Mouse (Mus musculus): ENCODE measurements around the gene Zbp1. TPM values are rescaled to one million over a fixed set of nuclear protein-coding genes. Genes with fewer than 3 reads are reported as not detected.
A peak's percentile ranks its signal among the peaks of the same experiment; 100 is the strongest.

Zbp1 gene
- polyA plus RNA-seq, 1 experiment from 2014 or later: not detected

- Histone ChIP-seq H3K9ac (ENCODE audit: low read length) (no peak overlapping the region), H3K4me3 (ENCODE audit: low read depth, low read length) (no peak overlapping the region), H3K27me3 (ENCODE audit: control insufficient read depth, insufficient read depth, low read length) (no peaks in the 10 kb centered on the region), H3K9me3 (ENCODE audit: control insufficient read depth, low read length) (no peaks in the 10 kb centered on the region; the same call in 1 of the 2 replicates), H3K4me1 (replicated peaks; ENCODE audit: control insufficient read depth, insufficient read depth, low read length) (no peaks in the 10 kb centered on the region), H3K36me3 (ENCODE audit: control insufficient read depth, insufficient read depth, low read length) (no peaks in the 10 kb centered on the region), H3K4me2 (ENCODE audit: low read depth, low read length, severe bottlenecking) (no peak overlapping the region), H3K27ac (ENCODE audit: low read depth, low read length) (no peak overlapping the region)
- 86% methylated on average over 4 of the region's 4 CpGs for WGBS
- DNase-seq (ENCODE audit: low spot score) (peak; percentile 32), ATAC-seq (replicated peaks; ENCODE audit: low FRiP score) (no peak)
These were observed 23.9 kb downstream of the Zbp1 start for GRCm38 (mm10) chr2:173194796-173195195.

DNA sequence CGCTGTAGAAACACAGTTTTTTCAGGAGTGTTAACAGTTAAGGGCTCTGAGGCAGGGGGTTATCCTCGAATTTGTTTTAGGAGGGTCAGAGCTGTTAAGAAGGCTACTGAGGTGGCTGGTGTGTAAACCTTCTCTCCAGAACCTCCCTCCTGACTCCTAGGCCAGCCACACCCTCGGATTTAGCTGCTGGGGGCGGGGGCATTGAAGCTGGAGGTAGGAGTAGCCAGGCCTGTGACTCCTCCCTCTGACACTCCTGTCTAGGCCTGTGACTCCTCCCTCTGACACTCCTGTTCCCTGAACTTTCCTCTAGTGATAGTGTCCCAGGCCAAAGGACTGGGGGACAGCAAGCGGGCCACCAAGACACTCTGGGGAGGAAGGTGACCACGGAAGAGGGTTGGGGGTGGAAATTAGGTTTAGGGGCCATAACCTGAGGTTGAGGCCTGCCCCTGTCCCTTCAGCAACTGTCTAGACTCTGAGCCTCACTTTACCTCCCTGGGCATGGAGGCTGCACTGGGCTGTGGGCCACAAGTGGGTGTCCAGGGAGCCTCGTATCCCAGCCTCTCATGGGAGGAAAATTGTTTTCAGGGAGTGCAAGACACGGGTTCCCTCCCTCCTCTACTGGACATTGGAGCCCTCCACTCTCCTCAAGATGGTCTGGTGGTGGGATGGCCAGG is 31.4 kb downstream of the Zbp1 start:
- ATAC-seq (replicated peaks; ENCODE audit: low FRiP score) (no peak), DNase-seq (ENCODE audit: low spot score) (peak; percentile 45)
- Histone ChIP-seq H3K27me3 (ENCODE audit: control insufficient read depth, insufficient read depth, low read length) (no peaks in the 10 kb centered on the region), H3K9ac (ENCODE audit: low read length) (no peak overlapping the region), H3K4me1 (replicated peaks; ENCODE audit: control insufficient read depth, insufficient read depth, low read length) (no peaks in the 10 kb centered on the region), H3K27ac (ENCODE audit: low read depth, low read length) (no peak overlapping the region), H3K4me2 (ENCODE audit: low read depth, low read length, severe bottlenecking) (no peak overlapping the region; the same call in 1 of the 2 replicates), H3K4me3 (ENCODE audit: low read depth, low read length) (no peak overlapping the region), H3K36me3 (ENCODE audit: control insufficient read depth, insufficient read depth, low read length) (no peaks in the 10 kb centered on the region), H3K9me3 (ENCODE audit: control insufficient read depth, low read length) (no peaks in the 10 kb centered on the region)
- 35% methylated on average over 8 of the region's 8 CpGs for WGBS

DNA sequence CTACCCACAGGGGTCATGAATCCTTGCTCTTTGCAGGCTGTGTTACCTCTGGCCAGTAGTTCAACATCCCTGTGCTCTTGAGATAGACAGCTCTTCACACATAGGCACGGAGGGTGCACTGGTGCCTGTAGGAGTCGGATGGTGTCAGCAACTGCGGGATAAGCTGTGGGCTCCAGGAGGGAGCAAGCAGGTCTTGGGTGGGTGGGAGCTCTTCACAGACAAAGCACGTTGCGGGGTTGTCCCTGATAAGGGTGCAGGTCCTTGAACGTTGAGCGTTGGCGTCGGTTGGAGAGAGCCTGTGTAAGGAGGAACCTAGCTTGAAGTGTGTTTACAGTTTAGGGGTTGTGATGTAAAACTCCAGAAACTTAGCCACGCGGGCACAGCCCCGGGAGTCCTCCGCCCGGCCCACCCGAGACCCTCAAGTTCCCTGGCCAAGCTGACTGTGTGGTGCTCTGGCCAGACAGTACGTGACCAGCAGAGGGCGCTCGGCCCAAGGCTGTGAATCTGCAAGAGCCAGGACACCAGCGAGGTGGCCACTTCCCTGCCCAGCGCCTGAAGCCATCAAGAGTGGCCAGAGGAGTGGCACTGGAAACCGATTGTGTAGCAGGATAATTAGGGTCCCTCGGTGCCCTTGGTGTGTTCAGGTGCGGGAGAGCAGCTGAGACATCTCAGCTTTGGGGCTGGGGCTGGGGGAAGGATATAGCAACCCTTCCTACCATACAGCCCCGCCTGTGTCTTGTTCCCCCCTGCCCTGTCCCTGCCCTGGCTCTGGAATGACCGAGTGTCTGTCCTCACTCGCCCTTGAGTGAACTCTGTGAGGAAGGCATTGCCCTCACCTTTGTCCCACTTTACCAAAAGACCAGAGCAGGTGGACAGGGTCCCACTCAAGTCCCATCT is 32.4 kb downstream of the Zbp1 start:
- peak; percentile 77 for ATAC-seq (replicated peaks; ENCODE audit: low FRiP score)
- Histone ChIP-seq H3K9ac (ENCODE audit: low read length) (no peak overlapping the region), H3K36me3 (ENCODE audit: control insufficient read depth, insufficient read depth, low read length) (no peaks in the 10 kb centered on the region)

GRCm38 (mm10) chr2:173185282-173185681 is 33.4 kb downstream of the Zbp1 start:
- no peak overlapping the region for H3K27ac ChIP-seq (ENCODE audit: low read depth, low read length)
- H3K9ac ChIP-seq (ENCODE audit: low read length): no peak overlapping the region
- WGBS: 74% methylated on average over 6 of the region's 6 CpGs
- H3K4me3 ChIP-seq (ENCODE audit: low read depth, low read length): no peak overlapping the region
- ATAC-seq (replicated peaks; ENCODE audit: low FRiP score) (no peak), DNase-seq (ENCODE audit: low spot score) (peak; percentile 46)
- no peaks in the 10 kb centered on the region for H3K27me3 ChIP-seq (ENCODE audit: control insufficient read depth, insufficient read depth, low read length)
- H3K9me3 ChIP-seq (ENCODE audit: control insufficient read depth, low read length): no peaks in the 10 kb centered on the region
- no peaks in the 10 kb centered on the region for H3K4me1 ChIP-seq (replicated peaks; ENCODE audit: control insufficient read depth, insufficient read depth, low read length)
- no peak overlapping the region for H3K4me2 ChIP-seq (ENCODE audit: low read depth, low read length, severe bottlenecking)
- H3K36me3 ChIP-seq (ENCODE audit: control insufficient read depth, insufficient read depth, low read length): no peaks in the 10 kb centered on the region

More for the DNA sequence above, 32.4 kb downstream of the Zbp1 start:
- Histone ChIP-seq H3K4me1 (replicated peaks; ENCODE audit: control insufficient read depth, insufficient read depth, low read length) (no peaks in the 10 kb centered on the region), H3K4me2 (ENCODE audit: low read depth, low read length, severe bottlenecking) (no peak overlapping the region), H3K4me3 (ENCODE audit: low read depth, low read length) (no peak overlapping the region), H3K27me3 (ENCODE audit: control insufficient read depth, insufficient read depth, low read length) (no peaks in the 10 kb centered on the region), H3K27ac (ENCODE audit: low read depth, low read length) (no peak overlapping the region), H3K9me3 (ENCODE audit: control insufficient read depth, low read length) (no peaks in the 10 kb centered on the region)
- peak; percentile 95 for DNase-seq (ENCODE audit: low spot score)
- WGBS: 31% methylated on average over 26 of the region's 26 CpGs

- H3K9ac ChIP-seq (ENCODE audit: low read length): no peak overlapping the region
- WGBS: 66% methylated on average over 11 of the region's 11 CpGs
- peak; percentile 54 for DNase-seq (ENCODE audit: low spot score)
- H3K27me3 ChIP-seq (ENCODE audit: control insufficient read depth, insufficient read depth, low read length): no peaks in the 10 kb centered on the region
- H3K36me3 ChIP-seq (ENCODE audit: control insufficient read depth, insufficient read depth, low read length): no peaks in the 10 kb centered on the region
- no peaks in the 10 kb centered on the region for H3K9me3 ChIP-seq (ENCODE audit: control insufficient read depth, low read length)
- no peaks in the 10 kb centered on the region for H3K4me1 ChIP-seq (replicated peaks; ENCODE audit: control insufficient read depth, insufficient read depth, low read length)
- H3K4me2 ChIP-seq (ENCODE audit: low read depth, low read length, severe bottlenecking): no peak overlapping the region
- no peak overlapping the region for H3K4me3 ChIP-seq (ENCODE audit: low read depth, low read length)
- no peak for ATAC-seq (replicated peaks; ENCODE audit: low FRiP score)
- no peak overlapping the region for H3K27ac ChIP-seq (ENCODE audit: low read depth, low read length)
These were observed 34.1 kb downstream of the Zbp1 start for GRCm38 (mm10) chr2:173184475-173185080.

DNA sequence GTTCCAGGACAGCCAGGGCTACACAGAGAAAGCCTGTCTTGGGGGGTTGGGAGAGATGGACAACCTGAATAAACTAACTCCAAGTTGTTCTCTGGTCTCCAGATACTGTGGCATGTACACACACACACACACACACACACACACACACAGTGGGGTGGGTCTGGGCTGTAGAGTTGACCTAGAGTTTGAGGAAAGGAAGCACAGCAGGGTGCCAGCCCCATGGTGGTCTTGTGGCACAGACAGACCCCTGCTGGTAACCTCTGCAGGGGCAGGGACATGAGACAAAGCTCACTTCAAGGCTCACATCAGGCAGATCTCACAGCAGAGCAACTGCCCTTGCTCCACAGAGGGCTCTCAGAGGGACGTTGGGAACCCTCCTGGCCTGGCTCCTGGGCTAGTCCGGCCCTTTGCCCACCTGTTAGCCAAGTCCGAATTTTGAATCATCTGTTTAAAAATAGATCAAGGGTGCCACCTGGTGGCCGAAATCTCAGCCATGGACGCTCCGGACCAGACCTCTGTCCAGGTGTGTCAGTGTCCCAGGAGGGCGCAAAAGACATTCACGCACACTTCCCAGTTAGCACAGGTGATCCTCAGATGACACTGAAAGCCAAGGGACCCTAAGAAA is 34.8 kb downstream of the Zbp1 start:
- Histone ChIP-seq H3K27ac (ENCODE audit: low read depth, low read length) (no peak overlapping the region), H3K9ac (ENCODE audit: low read length) (no peak overlapping the region), H3K4me3 (ENCODE audit: low read depth, low read length) (no peak overlapping the region), H3K4me2 (ENCODE audit: low read depth, low read length, severe bottlenecking) (no peak overlapping the region), H3K9me3 (ENCODE audit: control insufficient read depth, low read length) (no peaks in the 10 kb centered on the region), H3K36me3 (ENCODE audit: control insufficient read depth, insufficient read depth, low read length) (no peaks in the 10 kb centered on the region), H3K27me3 (ENCODE audit: control insufficient read depth, insufficient read depth, low read length) (no peaks in the 10 kb centered on the region), H3K4me1 (replicated peaks; ENCODE audit: control insufficient read depth, insufficient read depth, low read length) (no peaks in the 10 kb centered on the region)
- DNase-seq (ENCODE audit: low spot score) (peak; percentile 83), ATAC-seq (replicated peaks; ENCODE audit: low FRiP score) (0 out of 2 replicates have a peak, but pooled peaks have one; percentile 19)
- 11% methylated on average over 8 of the region's 8 CpGs for WGBS

- Histone ChIP-seq H3K9me3 (ENCODE audit: control insufficient read depth, low read length) (no peaks in the 10 kb centered on the region), H3K27me3 (ENCODE audit: control insufficient read depth, insufficient read depth, low read length) (no peaks in the 10 kb centered on the region), H3K4me3 (ENCODE audit: low read depth, low read length) (no peak overlapping the region), H3K36me3 (ENCODE audit: control insufficient read depth, insufficient read depth, low read length) (no peaks in the 10 kb centered on the region), H3K27ac (ENCODE audit: low read depth, low read length) (no peak overlapping the region), H3K4me1 (replicated peaks; ENCODE audit: control insufficient read depth, insufficient read depth, low read length) (no peaks in the 10 kb centered on the region), H3K4me2 (ENCODE audit: low read depth, low read length, severe bottlenecking) (no peak overlapping the region), H3K9ac (ENCODE audit: low read length) (no peak overlapping the region)
- ATAC-seq (replicated peaks; ENCODE audit: low FRiP score) (no peak), DNase-seq (ENCODE audit: low spot score) (peak; percentile 42)
- WGBS: 89% methylated on average over 10 of the region's 10 CpGs
These were observed 35.4 kb downstream of the Zbp1 start for GRCm38 (mm10) chr2:173183311-173183710.

GRCm38 (mm10) chr2:173182796-173183195 is 35.9 kb downstream of the Zbp1 start:
- H3K27me3 ChIP-seq (ENCODE audit: control insufficient read depth, insufficient read depth, low read length): no peaks in the 10 kb centered on the region
- DNase-seq (ENCODE audit: low spot score) (peak; percentile 50), ATAC-seq (replicated peaks; ENCODE audit: low FRiP score) (no peak)
- H3K4me1 ChIP-seq (replicated peaks; ENCODE audit: control insufficient read depth, insufficient read depth, low read length): no peaks in the 10 kb centered on the region
- H3K36me3 ChIP-seq (ENCODE audit: control insufficient read depth, insufficient read depth, low read length): no peaks in the 10 kb centered on the region
- no peak overlapping the region for H3K27ac ChIP-seq (ENCODE audit: low read depth, low read length)
- no peak overlapping the region for H3K4me2 ChIP-seq (ENCODE audit: low read depth, low read length, severe bottlenecking)
- no peak overlapping the region for H3K4me3 ChIP-seq (ENCODE audit: low read depth, low read length)
- no peaks in the 10 kb centered on the region for H3K9me3 ChIP-seq (ENCODE audit: control insufficient read depth, low read length)
- no peak overlapping the region for H3K9ac ChIP-seq (ENCODE audit: low read length)
- 84% methylated on average over 7 of the region's 7 CpGs for WGBS

Data from forebrain, embryonic 11.5 days (tissue).